Mouse (Mus musculus) thymus, postnatal 36 days (tissue): Measurements from ENCODE around the gene Inpp1.
A peak's percentile ranks its signal among the peaks of the same experiment; 100 is the strongest.

ENCODE experiments used
- DNase-seq, 2 experiments: peaks; one replicate each; pipeline ENCODE4 v3.0.0; 2022; ENCODE audit warnings: mixed read lengths in 2 of 2

The Inpp1 gene

GRCm38 (mm10) chr1:52816910-52817812 is at the start of gene Inpp1:
Inpp1 (minus strand) TSS chr1:52817688.
- peak; percentile 74 to 77 for DNase-seq

GRCm38 (mm10) chr1:52866007-52866406 is 48.5 kb upstream of the Inpp1 start:
- DNase-seq, result no peak

GRCm38 (mm10) chr1:52864220-52864619 is 46.7 kb upstream of the Inpp1 start:
- DNase-seq, result no peak

GRCm38 (mm10) chr1:52855904-52856601 is 38.6 kb upstream of the Inpp1 start:
- DNase-seq, result no peak

GRCm38 (mm10) chr1:52854029-52854428 is 36.5 kb upstream of the Inpp1 start:
- peak in 1 of 2 experiments; percentile 5 for DNase-seq

GRCm38 (mm10) chr1:52849422-52849821 is 31.9 kb upstream of the Inpp1 start:
- DNase-seq, result no peak

- no peak for DNase-seq
Observed at GRCm38 (mm10) chr1:52846556-52846955, 29.1 kb upstream of the Inpp1 start.

- DNase-seq, result peak; percentile 98 to 99
Observed at GRCm38 (mm10) chr1:52844782-52845665, 27.5 kb upstream of the Inpp1 start, which contains the start of gene Hibch. Hibch (plus strand) TSS chr1:52844929.

GRCm38 (mm10) chr1:52844354-52844753 is 26.9 kb upstream of the Inpp1 start:
- DNase-seq, result no peak

- no peak for DNase-seq
Observed at GRCm38 (mm10) chr1:52839099-52839498, 21.6 kb upstream of the Inpp1 start.

- DNase-seq, result no peak
Observed at GRCm38 (mm10) chr1:52817813-52818147, 292 bp upstream of the Inpp1 start.

GRCm38 (mm10) chr1:52816232-52816891 is 1.1 kb downstream of the Inpp1 start:
- no peak for DNase-seq

GRCm38 (mm10) chr1:52808456-52808855 is 9.0 kb downstream of the Inpp1 start:
- no peak for DNase-seq

GRCm38 (mm10) chr1:52805041-52805440 is 12.4 kb downstream of the Inpp1 start:
- DNase-seq, result no peak

- DNase-seq, result no peak
Observed at GRCm38 (mm10) chr1:52802406-52802975, 15.0 kb downstream of the Inpp1 start.

GRCm38 (mm10) chr1:52801651-52802050 is 15.8 kb downstream of the Inpp1 start:
- DNase-seq, result no peak

- DNase-seq, result peak; percentile 38 to 42
Observed at GRCm38 (mm10) chr1:52800340-52800740, 17.1 kb downstream of the Inpp1 start.

GRCm38 (mm10) chr1:52799772-52800171 is 17.7 kb downstream of the Inpp1 start:
- no peak for DNase-seq

- peak; percentile 56 for DNase-seq
Observed at GRCm38 (mm10) chr1:52799056-52799726, 18.3 kb downstream of the Inpp1 start.

GRCm38 (mm10) chr1:52795927-52796326 is 21.6 kb downstream of the Inpp1 start:
- no peak for DNase-seq

- DNase-seq, result no peak
Observed at GRCm38 (mm10) chr1:52793692-52794091, 23.8 kb downstream of the Inpp1 start.
